9 mouse cellular contexts compared by ENCODE assay signal in the genomic region with DNA sequence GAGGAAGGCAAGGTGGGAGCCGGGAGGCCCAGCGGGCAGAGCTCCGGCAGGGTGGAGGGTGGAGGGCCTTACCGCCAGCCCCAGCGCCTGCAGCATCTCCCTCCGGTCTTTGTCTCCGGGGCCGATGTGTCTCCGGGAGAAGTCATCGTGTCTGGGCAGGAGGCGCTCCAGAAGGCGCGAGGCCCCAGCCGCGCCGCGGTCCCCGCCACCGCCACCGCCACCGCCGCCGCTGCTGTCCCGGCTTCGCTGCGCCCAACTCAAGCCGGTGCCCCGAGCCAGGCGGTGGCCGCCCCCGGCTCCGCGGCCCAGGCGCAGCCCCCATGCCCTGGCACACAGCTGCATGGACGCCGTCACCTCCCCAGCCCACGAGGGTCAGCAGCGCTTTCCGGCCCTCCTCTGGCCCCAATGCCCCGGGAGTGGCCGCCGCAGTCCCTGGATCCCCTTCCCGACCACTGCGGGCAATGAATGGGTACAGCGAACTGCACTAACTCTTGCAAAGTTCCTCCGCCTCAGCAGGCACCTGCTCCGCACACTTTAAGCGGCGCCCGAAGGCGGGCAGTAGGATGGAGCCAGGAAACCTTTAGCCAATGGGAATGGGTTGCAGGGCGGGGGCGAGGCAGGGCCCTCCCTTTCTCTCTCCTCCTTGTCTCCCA. TPM values are rescaled to one million over a fixed set of nuclear protein-coding genes. Genes with fewer than 3 reads are reported as not detected.
DNase-seq lines count a peak whose midpoint lies in the region; ATAC-seq and TF ChIP-seq lines count a peak whose summit lies in the region.
"Had no signal": no experiment of that assay in that cellular context is flagged by ENCODE, and none has a peak within 500 bp of the region (broad histone marks: within the 10 kb centered on the region; RNA-seq: fewer than 3 reads in every experiment).

A gene (minus strand): TSS at position 511 of the 653 bp plus-strand sequence.

- peak; percentile 41 for DNase-seq in layer of hippocampus, adult 11-12 months (ENCODE audit: low spot score)
- DNase-seq in layer of hippocampus, adult 9-10 months (ENCODE audit: low spot score), result no peak
- DNase-seq in heart, embryonic 10.5 days (ENCODE audit: low spot score), result peak; percentile 89
- DNase-seq in limb, embryonic 14.5 days (ENCODE audit: low spot score), result peak; percentile 74
- DNase-seq in neural tube, embryonic 10.5 days (ENCODE audit: extremely low spot score, low spot score), result peak; percentile 81
- DNase-seq in thymus, postnatal 14 days, result peak; percentile 4

- no peaks in the 10 kb centered on the region for H3K36me3 ChIP-seq in embryonic facial prominence, embryonic 13.5 days
- H3K36me3 ChIP-seq in heart, embryonic 10.5 days, result no peaks in the 10 kb centered on the region
- H3K36me3 ChIP-seq in kidney, embryonic 14.5 days (ENCODE audit: control insufficient read depth, insufficient read depth, low read length), result no peaks in the 10 kb centered on the region
- H3K36me3 ChIP-seq in limb, embryonic 14.5 days (ENCODE audit: control insufficient read depth, insufficient read depth, low read length), result no peaks in the 10 kb centered on the region

- no peak within 1 kb of the TSS for H3K27ac ChIP-seq in embryonic facial prominence, embryonic 13.5 days
- peak within 1 kb of the TSS; percentile 79 for H3K27ac ChIP-seq in heart, embryonic 10.5 days
- no peak within 1 kb of the TSS; the same call in 1 of the 2 replicates for H3K27ac ChIP-seq in kidney, embryonic 14.5 days (ENCODE audit: low read depth, low read length)
- no peak within 1 kb of the TSS for H3K27ac ChIP-seq in limb, embryonic 14.5 days (replicated peaks; ENCODE audit: low read depth, low read length)
- H3K27ac ChIP-seq: macrophage had no signal

- no peak for TF ChIP-seq POLR2A in limb, embryonic 14.5 days (IDR thresholded peaks at IDR 0.05; ENCODE audit: borderline replicate concordance, extremely low read depth, insufficient read depth, insufficient read length)

- peaks cover 44% of the 10 kb centered on the region for H3K27me3 ChIP-seq in embryonic facial prominence, embryonic 13.5 days
- peaks cover 30% of the 10 kb centered on the region for H3K27me3 ChIP-seq in heart, embryonic 10.5 days (ENCODE audit: insufficient read depth, poor library complexity, severe bottlenecking)
- H3K27me3 ChIP-seq in kidney, embryonic 14.5 days (ENCODE audit: control insufficient read depth, insufficient read depth, low read length), result peaks cover 13% of the 10 kb centered on the region; the same call in 1 of the 2 replicates
- peaks cover 31% of the 10 kb centered on the region for H3K27me3 ChIP-seq in limb, embryonic 14.5 days (ENCODE audit: control insufficient read depth, insufficient read depth, low read length)

- WGBS in embryonic facial prominence, embryonic 13.5 days, result under 1% methylated on average over 53 of the region's 53 CpGs
- under 1% methylated on average over 53 of the region's 53 CpGs for WGBS in heart, embryonic 10.5 days
- WGBS in kidney, embryonic 14.5 days, result under 1% methylated on average over 19 of the region's 53 CpGs
- WGBS in limb, embryonic 14.5 days, result 0% methylated on average over 38 of the region's 53 CpGs

- peak; percentile 86 for ATAC-seq in embryonic facial prominence, embryonic 13.5 days (ENCODE audit: insufficient number of reproducible peaks, insufficient read depth, low FRiP score, low TSS enrichment, low read depth)
- peak; percentile 96 for ATAC-seq in kidney, embryonic 14.5 days (ENCODE audit: low FRiP score, low TSS enrichment)
- ATAC-seq in limb, embryonic 14.5 days (ENCODE audit: low FRiP score, low read depth), result peak; percentile 92

- H3K4me1 ChIP-seq in embryonic facial prominence, embryonic 13.5 days, result peaks cover 11% of the 10 kb centered on the region
- H3K4me1 ChIP-seq in heart, embryonic 10.5 days, result 0 out of 2 replicates have a peak, but pooled peaks cover 6% of the 10 kb centered on the region
- no peaks in the 10 kb centered on the region for H3K4me1 ChIP-seq in kidney, embryonic 14.5 days (ENCODE audit: control insufficient read depth, insufficient read depth, low read length)
- no peaks in the 10 kb centered on the region for H3K4me1 ChIP-seq in limb, embryonic 14.5 days (ENCODE audit: control insufficient read depth, insufficient read depth, low read length)

- H3K4me3 ChIP-seq in embryonic facial prominence, embryonic 13.5 days, result peak within 1 kb of the TSS; percentile 58
- peak within 1 kb of the TSS; percentile 74 for H3K4me3 ChIP-seq in heart, embryonic 10.5 days
- H3K4me3 ChIP-seq in kidney, embryonic 14.5 days (ENCODE audit: low read length), result peak within 1 kb of the TSS; percentile 61
- peak within 1 kb of the TSS; percentile 54 for H3K4me3 ChIP-seq in limb, embryonic 14.5 days (replicated peaks; ENCODE audit: low read length)

- H3K4me2 ChIP-seq in embryonic facial prominence, embryonic 13.5 days, result peak within 1 kb of the TSS; percentile 100
- peak within 1 kb of the TSS; percentile 96 for H3K4me2 ChIP-seq in kidney, embryonic 14.5 days (replicated peaks; ENCODE audit: low read depth, low read length)
- H3K4me2 ChIP-seq in limb, embryonic 14.5 days (replicated peaks; ENCODE audit: low read depth, low read length, severe bottlenecking), result peak within 1 kb of the TSS; percentile 99

- no peaks in the 10 kb centered on the region for H3K9me3 ChIP-seq in embryonic facial prominence, embryonic 13.5 days
- no peaks in the 10 kb centered on the region for H3K9me3 ChIP-seq in heart, embryonic 10.5 days
- H3K9me3 ChIP-seq in kidney, embryonic 14.5 days (ENCODE audit: control insufficient read depth, low read length), result no peaks in the 10 kb centered on the region
- H3K9me3 ChIP-seq in limb, embryonic 14.5 days (ENCODE audit: control insufficient read depth, low read length), result no peaks in the 10 kb centered on the region; the same call in 1 of the 2 replicates

- H3K9ac ChIP-seq in embryonic facial prominence, embryonic 13.5 days, result peak within 1 kb of the TSS; percentile 62
- peak within 1 kb of the TSS; percentile 55 for H3K9ac ChIP-seq in kidney, embryonic 14.5 days (ENCODE audit: low read depth, low read length)
- peak within 1 kb of the TSS; percentile 48 for H3K9ac ChIP-seq in limb, embryonic 14.5 days (ENCODE audit: low read depth, low read length, severe bottlenecking)

RNA-seq across cellular contexts. Expression of the gene that starts here (rescaled TPM):
- polyA plus RNA-seq in embryonic facial prominence, embryonic 13.5 days (2015; fragmentation: Nextera tagmentation; extraction: Ambion mirVana), result 3.5 and 3.7 TPM in 2 replicates
- 9.4 and 12.7 TPM in 2 replicates for polyA plus RNA-seq in heart, embryonic 10.5 days (2016; fragmentation: Nextera tagmentation; extraction: Ambion mirVana)
- polyA plus RNA-seq in kidney, embryonic 14.5 days (2014; fragmentation: Nextera tagmentation; extraction: Ambion mirVana), result 7.6 and 15.4 TPM in 2 replicates
- polyA plus RNA-seq in limb, embryonic 14.5 days (2012; rRNA removed), result 4.9 and 6.6 TPM in 2 replicates
- polyA plus RNA-seq in limb, embryonic 14.5 days (2014; fragmentation: Nextera tagmentation; extraction: Ambion mirVana), result 7.5 and 8.9 TPM in 2 replicates
